Mouse (Mus musculus): ENCODE measurements around the gene Cdc42se1. TPM values are rescaled to one million over a fixed set of nuclear protein-coding genes. Genes with fewer than 3 reads are reported as not detected.

Gene Cdc42se1
- polyA plus RNA-seq, 3 experiments from 2014 or later = 179 to 293 (median 202) TPM

- ATAC-seq = no peak
Measured at GRCm38 (mm10) chr3:95285390-95285789, 56.9 kb downstream of the Cdc42se1 start.

Other genes starting within 250 kb of the Cdc42se1 start
- gene Zfp687, start 213.3 kb upstream of the Cdc42se1 start, polyA plus RNA-seq (2017; shearing (Covaris generic)) = 10 to 100 TPM; 12.2 to 16.5 (median 12.4) TPM
- 100 to 1,000 TPM; 175 to 191 (median 181) TPM for gene Psmd4, start 186.1 kb upstream of the Cdc42se1 start, polyA plus RNA-seq (2017; shearing (Covaris generic))
- 10 to 100 TPM; 16.7 to 22.4 (median 17.6) TPM for gene Pip5k1a, start 121.8 kb upstream of the Cdc42se1 start, polyA plus RNA-seq (2017; shearing (Covaris generic))
- gene Vps72, start 117.7 kb upstream of the Cdc42se1 start, polyA plus RNA-seq (2017; shearing (Covaris generic)) = 10 to 100 TPM; 64.0 to 70.0 (median 66.7) TPM
- gene Tmod4, start 104.3 kb upstream of the Cdc42se1 start, polyA plus RNA-seq (2017; shearing (Covaris generic)) = 1 to 10 TPM; 1.8 to 2.5 (median 2.1) TPM
- gene Scnm1, start 94.7 kb upstream of the Cdc42se1 start, polyA plus RNA-seq (2017; shearing (Covaris generic)) = 100 to 1,000 TPM in 2 of 3 experiments, 10 to 100 TPM in 1; 81.4 to 113 (median 106) TPM
- gene Lysmd1, start 94.6 kb upstream of the Cdc42se1 start, polyA plus RNA-seq (2017; shearing (Covaris generic)) = 10 to 100 TPM; 14.6 to 32.0 (median 30.8) TPM
- gene Tnfaip8l2, start 86.4 kb upstream of the Cdc42se1 start, polyA plus RNA-seq (2017; shearing (Covaris generic)) = 100 to 1,000 TPM; 180 to 236 (median 220) TPM
- gene Sema6c, start 68.3 kb upstream of the Cdc42se1 start, polyA plus RNA-seq (2017; shearing (Covaris generic)) = under 1 TPM in 1 of 3 experiments, not detected in 2; 0.16 TPM
- 10 to 100 TPM; 28.0 to 52.1 (median 31.8) TPM for gene Gabpb2, start 10.8 kb upstream of the Cdc42se1 start, polyA plus RNA-seq (2017; shearing (Covaris generic))
- 10 to 100 TPM; 17.5 to 21.6 (median 18.8) TPM for gene Mllt11, start 3.4 kb downstream of the Cdc42se1 start, polyA plus RNA-seq (2017; shearing (Covaris generic))
- gene Gm128, start 12.9 kb downstream of the Cdc42se1 start, polyA plus RNA-seq (2017; shearing (Covaris generic)) = under 1 TPM; 0.49 to 0.94 (median 0.85) TPM
- gene Bnipl, start 22.5 kb downstream of the Cdc42se1 start, polyA plus RNA-seq (2017; shearing (Covaris generic)) = under 1 TPM in 1 of 3 experiments, not detected in 2; 0.52 TPM
- gene Mindy1, start 52.6 kb downstream of the Cdc42se1 start, polyA plus RNA-seq (2017; shearing (Covaris generic)) = 10 to 100 TPM; 17.8 to 18.5 (median 18.3) TPM
- 10 to 100 TPM in 1 of 3 experiments, 1 to 10 TPM in 2; 7.5 to 11.0 (median 8.8) TPM for gene Prune1, start 53.3 kb downstream of the Cdc42se1 start, polyA plus RNA-seq (2017; shearing (Covaris generic))
- gene Anxa9, start 78.4 kb downstream of the Cdc42se1 start, polyA plus RNA-seq (2017; shearing (Covaris generic)) = under 1 TPM; 0.64 to 0.92 (median 0.91) TPM
- gene Cers2, start 86.1 kb downstream of the Cdc42se1 start, polyA plus RNA-seq (2017; shearing (Covaris generic)) = 100 to 1,000 TPM; 151 to 215 (median 154) TPM
- gene Setdb1, start 128.5 kb downstream of the Cdc42se1 start, polyA plus RNA-seq (2017; shearing (Covaris generic)) = 10 to 100 TPM; 16.9 to 24.2 (median 18.5) TPM
- not detected for gene 4930558C23Rik, start 174.1 kb downstream of the Cdc42se1 start, polyA plus RNA-seq (2017; shearing (Covaris generic))
- gene Arnt, start 205.7 kb downstream of the Cdc42se1 start, polyA plus RNA-seq (2017; shearing (Covaris generic)) = 10 to 100 TPM; 33.1 to 43.5 (median 36.8) TPM

Data from inflammation-experienced regulatory T-cells, adult 6 months (primary cell).